Mouse (Mus musculus): ENCODE results near the gene OR5BS1P.
"Not testable (repeated sequence)": the region's sequence is repeated elsewhere in the genome, so short reads cannot be mapped to it uniquely, and the experiment has no call there.

The OR5BS1P gene

GRCm38 (mm10) chr15:98469596-98469995 lies at the start of gene OR5BS1P:
TSS of gene OR5BS1P (plus strand) at chr15:98469896.
- DNase-seq (ENCODE audit: low read depth), result no peak

GRCm38 (mm10) chr15:98420897-98421296 lies 48.8 kb upstream of the OR5BS1P start:
- no peak for DNase-seq (ENCODE audit: low read depth)

- DNase-seq (ENCODE audit: low read depth), result no peak
These were observed 45.4 kb upstream of the OR5BS1P start for GRCm38 (mm10) chr15:98424326-98424725.

- no peak for DNase-seq (ENCODE audit: low read depth)
These were observed 44.9 kb upstream of the OR5BS1P start for GRCm38 (mm10) chr15:98424753-98425152.

- DNase-seq (ENCODE audit: low read depth), result no peak
These were observed 44.5 kb upstream of the OR5BS1P start for GRCm38 (mm10) chr15:98425188-98425587.

GRCm38 (mm10) chr15:98430925-98431324 lies 38.8 kb upstream of the OR5BS1P start, which contains the start of gene Olfr282:
TSS of gene Olfr282 (plus strand) at chr15:98431225.
- not testable (repeated sequence) for DNase-seq (ENCODE audit: low read depth)

- DNase-seq (ENCODE audit: low read depth), result no peak
These were observed 25.1 kb upstream of the OR5BS1P start for GRCm38 (mm10) chr15:98444561-98444960.

- DNase-seq (ENCODE audit: low read depth), result no peak
These were observed 21.2 kb upstream of the OR5BS1P start for GRCm38 (mm10) chr15:98448521-98448920.

- DNase-seq (ENCODE audit: low read depth), result no peak
These were observed 17.4 kb upstream of the OR5BS1P start, which contains the start of gene Olfr281 for GRCm38 (mm10) chr15:98452288-98452687. TSS of gene Olfr281 (plus strand) at chr15:98452588.

- DNase-seq (ENCODE audit: low read depth), result no peak
These were observed 1.8 kb downstream of the OR5BS1P start for GRCm38 (mm10) chr15:98471539-98471938.

GRCm38 (mm10) chr15:98474958-98475357 lies 5.3 kb downstream of the OR5BS1P start:
- DNase-seq (ENCODE audit: low read depth), result no peak

- DNase-seq (ENCODE audit: low read depth), result peak; percentile 13
These were observed 5.7 kb downstream of the OR5BS1P start for GRCm38 (mm10) chr15:98475382-98475781.

GRCm38 (mm10) chr15:98476281-98476680 lies 6.6 kb downstream of the OR5BS1P start:
- no peak for DNase-seq (ENCODE audit: low read depth)

- no peak for DNase-seq (ENCODE audit: low read depth)
These were observed 9.9 kb downstream of the OR5BS1P start for GRCm38 (mm10) chr15:98479568-98480102.

GRCm38 (mm10) chr15:98482701-98483100 lies 13.0 kb downstream of the OR5BS1P start, which contains the start of gene Lalba:
TSS of gene Lalba (minus strand) at chr15:98482721.
- no peak for DNase-seq (ENCODE audit: low read depth)

GRCm38 (mm10) chr15:98483907-98484886 lies 14.5 kb downstream of the OR5BS1P start:
- no peak for DNase-seq (ENCODE audit: low read depth)

GRCm38 (mm10) chr15:98486433-98487021 lies 16.8 kb downstream of the OR5BS1P start:
- DNase-seq (ENCODE audit: low read depth), result no peak

GRCm38 (mm10) chr15:98491332-98491731 lies 21.6 kb downstream of the OR5BS1P start:
- no peak for DNase-seq (ENCODE audit: low read depth)

GRCm38 (mm10) chr15:98492102-98492501 lies 22.4 kb downstream of the OR5BS1P start, which contains the start of gene Olfr279:
TSS of gene Olfr279 (plus strand) at chr15:98492402.
- no peak for DNase-seq (ENCODE audit: low read depth)

GRCm38 (mm10) chr15:98497631-98498030 lies 27.9 kb downstream of the OR5BS1P start:
- no peak for DNase-seq (ENCODE audit: low read depth)

GRCm38 (mm10) chr15:98503317-98503716 lies 33.6 kb downstream of the OR5BS1P start:
- no peak for DNase-seq (ENCODE audit: low read depth)

- peak; percentile 68 for DNase-seq (ENCODE audit: low read depth)
These were observed 34.8 kb downstream of the OR5BS1P start for GRCm38 (mm10) chr15:98504514-98504913.
